Mouse (Mus musculus) mesoderm, embryonic 11.5 days (tissue): ENCODE results near the gene Atp6v1b1.
"Not testable (repeated sequence)": the region's sequence is repeated elsewhere in the genome, so short reads cannot be mapped to it uniquely, and the experiment has no call there.

ENCODE experiments used
- DNase-seq: peaks from one replicate; pipeline ENCODE4 v3.0.0-alpha.2; 2012; ENCODE audit warnings: low read depth, low spot score

Gene Atp6v1b1

GRCm38 (mm10) chr6:83775638-83776293 is 33.0 kb downstream of the Atp6v1b1 start, which contains the start of gene Tex261:
TSS of gene Tex261 (minus strand) at chr6:83775813.
- peak; percentile 89 for DNase-seq

- DNase-seq, result no peak
These were observed 35.5 kb downstream of the Atp6v1b1 start for GRCm38 (mm10) chr6:83778306-83778705.

- DNase-seq, result peak; percentile 49
These were observed 36.2 kb downstream of the Atp6v1b1 start for GRCm38 (mm10) chr6:83779026-83779425.

GRCm38 (mm10) chr6:83786426-83786825 is 43.6 kb downstream of the Atp6v1b1 start:
- no peak for DNase-seq

- peak; percentile 8 for DNase-seq
These were observed 45.8 kb downstream of the Atp6v1b1 start for GRCm38 (mm10) chr6:83788554-83788953.

- DNase-seq, result not testable (repeated sequence)
These were observed 47.7 kb downstream of the Atp6v1b1 start for GRCm38 (mm10) chr6:83790533-83790932.

GRCm38 (mm10) chr6:83791251-83791890 is 48.6 kb downstream of the Atp6v1b1 start:
- no peak for DNase-seq

GRCm38 (mm10) chr6:83794760-83795296 is 52.0 kb downstream of the Atp6v1b1 start, which contains the start of gene Nagk:
TSS of gene Nagk (plus strand) at chr6:83794982.
- peak; percentile 92 for DNase-seq

GRCm38 (mm10) chr6:83795492-83795900 is 52.7 kb downstream of the Atp6v1b1 start:
- DNase-seq, result peak; percentile 14

- no peak for DNase-seq
These were observed 53.9 kb downstream of the Atp6v1b1 start for GRCm38 (mm10) chr6:83796686-83797085.

GRCm38 (mm10) chr6:83802033-83802432 is 59.2 kb downstream of the Atp6v1b1 start:
- no peak for DNase-seq

GRCm38 (mm10) chr6:83802846-83803245 is 60.1 kb downstream of the Atp6v1b1 start:
- DNase-seq, result no peak
